Mouse (Mus musculus) midbrain, embryonic 14.5 days (tissue): ENCODE measurements at regions not wholly inside any gene's neighbourhood (a gene's known extent, or its start where the extent isn't known, plus 50 kb on each side); places are given as distances from the start of the nearest gene placed in this dataset.

ENCODE experiments used
- ATAC-seq: fragments of 200-750 bp; cut with Nextera tagmentation; 2 replicates; pipeline ENCODE4 v1.8.0; 2017; ENCODE audit warnings: moderate number of reproducible peaks, moderate library complexity; ENCODE audit not compliant: low FRiP score, low TSS enrichment
- DNase-seq: peaks from one replicate; pipeline ENCODE4 v3.0.0-alpha.2; 2015
- H3K27ac ChIP-seq: fragments of 300-500 bp; sonication (generic); replicated peaks from 2 replicates; pipeline ENCODE4 v1.5.1; 2014; ENCODE audit warnings: mild to moderate bottlenecking, low read depth, low read length, moderate library complexity
- H3K27me3 ChIP-seq: fragments of 300-500 bp; sonication (generic); 2 replicates; pipeline ENCODE4 v1.6.1; 2014; ENCODE audit warnings: low read length, control low read depth, mixed read lengths; ENCODE audit not compliant: control insufficient read depth, insufficient read depth
- H3K36me3 ChIP-seq: fragments of 300-500 bp; sonication (generic); 2 replicates; pipeline ENCODE4 v1.6.1; 2014; ENCODE audit warnings: low read length, control low read depth; ENCODE audit not compliant: control insufficient read depth, insufficient read depth
- H3K4me1 ChIP-seq: fragments of 300-500 bp; sonication (generic); 2 replicates; pipeline ENCODE4 v1.6.1; 2014; ENCODE audit warnings: mild to moderate bottlenecking, antibody characterized with exemption, low read length, control low read depth; ENCODE audit not compliant: control insufficient read depth, insufficient read depth
- H3K4me2 ChIP-seq: fragments of 300-500 bp; sonication (generic); 2 replicates; pipeline ENCODE4 v1.6.1; 2014; ENCODE audit warnings: mild to moderate bottlenecking, low read length, moderate library complexity
- H3K4me3 ChIP-seq: fragments of 300-500 bp; sonication (generic); replicated peaks from 2 replicates; pipeline ENCODE4 v1.5.1; 2014; ENCODE audit warnings: low read depth, low read length
- H3K9ac ChIP-seq: fragments of 300-500 bp; sonication (generic); replicated peaks from 2 replicates; pipeline ENCODE4 v1.6.1; 2014; ENCODE audit warnings: mild to moderate bottlenecking, low read length, moderate library complexity
- H3K9me3 ChIP-seq: fragments of 300-500 bp; sonication (generic); 2 replicates; pipeline ENCODE4 v1.6.1; 2016; ENCODE audit warnings: low read length, control low read depth, mixed read lengths; ENCODE audit not compliant: control insufficient read depth
- WGBS: fragments of 180-500 bp; shearing (Covaris S2); extraction: QIAGEN DNeasy Blood & Tissue Kit; methylation state at CpG from one replicate; pipeline ENCODE4 v1.1.7; 2014; 5-methylcytosine and 5-hydroxymethylcytosine counted together

DNA sequence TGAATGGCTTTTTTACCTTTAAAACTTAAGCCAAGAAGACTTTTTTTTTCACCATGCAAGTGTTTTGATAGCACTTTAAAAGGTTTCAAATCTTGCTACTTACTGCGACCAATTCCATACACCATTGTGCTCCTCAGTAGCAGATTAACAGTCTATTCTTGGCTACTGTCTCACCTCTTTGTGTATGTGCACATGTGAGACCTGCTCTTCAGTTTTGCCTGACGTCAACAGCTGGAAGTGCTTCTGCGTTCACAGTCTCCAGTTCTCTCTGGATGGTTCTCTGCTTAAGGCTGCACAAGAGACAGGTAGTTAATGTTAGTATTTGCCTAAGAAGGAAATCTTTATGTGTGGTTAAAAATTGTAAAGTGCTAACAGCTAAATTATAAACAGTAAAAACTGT, 282.1 kb downstream of the Sim1 start:
- H3K27ac ChIP-seq: no peak overlapping the region
- no peaks in the 10 kb centered on the region for H3K4me1 ChIP-seq
- H3K27me3 ChIP-seq: no peaks in the 10 kb centered on the region
- no peak overlapping the region for H3K4me2 ChIP-seq
- no peaks in the 10 kb centered on the region for H3K9me3 ChIP-seq
- no peak overlapping the region for H3K9ac ChIP-seq
- no peaks in the 10 kb centered on the region for H3K36me3 ChIP-seq
- H3K4me3 ChIP-seq: no peak overlapping the region
- DNase-seq: no peak
- ATAC-seq: no peak
- 59% methylated on average over 3 of the region's 3 CpGs for WGBS

DNA sequence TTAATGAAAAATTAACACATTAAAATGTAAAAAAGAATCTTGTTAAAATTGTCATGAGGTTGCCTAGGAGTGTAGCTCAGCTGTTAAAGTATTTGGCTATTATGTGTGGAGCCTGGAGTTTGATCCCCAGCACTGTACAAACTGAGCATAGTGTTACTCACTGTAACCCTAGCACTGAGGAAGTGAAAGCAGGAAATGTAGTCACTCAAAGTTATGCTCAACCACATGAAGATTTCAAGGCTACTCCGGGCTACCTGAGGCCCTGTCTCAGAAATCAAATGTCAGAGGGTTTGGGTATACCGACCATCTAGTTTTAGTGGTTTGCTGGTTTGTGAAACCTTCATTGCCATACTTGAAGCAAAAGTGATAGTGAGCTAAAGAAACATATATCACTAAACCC, 287.2 kb downstream of the Sim1 start:
- DNase-seq: no peak
- no peak for ATAC-seq
- Histone ChIP-seq H3K4me3 (no peak overlapping the region), H3K27me3 (no peaks in the 10 kb centered on the region), H3K4me2 (no peak overlapping the region), H3K36me3 (no peaks in the 10 kb centered on the region), H3K27ac (no peak overlapping the region), H3K4me1 (no peaks in the 10 kb centered on the region), H3K9ac (no peak overlapping the region), H3K9me3 (no peaks in the 10 kb centered on the region)
- WGBS: 96% methylated on average over 2 of the region's 2 CpGs

DNA sequence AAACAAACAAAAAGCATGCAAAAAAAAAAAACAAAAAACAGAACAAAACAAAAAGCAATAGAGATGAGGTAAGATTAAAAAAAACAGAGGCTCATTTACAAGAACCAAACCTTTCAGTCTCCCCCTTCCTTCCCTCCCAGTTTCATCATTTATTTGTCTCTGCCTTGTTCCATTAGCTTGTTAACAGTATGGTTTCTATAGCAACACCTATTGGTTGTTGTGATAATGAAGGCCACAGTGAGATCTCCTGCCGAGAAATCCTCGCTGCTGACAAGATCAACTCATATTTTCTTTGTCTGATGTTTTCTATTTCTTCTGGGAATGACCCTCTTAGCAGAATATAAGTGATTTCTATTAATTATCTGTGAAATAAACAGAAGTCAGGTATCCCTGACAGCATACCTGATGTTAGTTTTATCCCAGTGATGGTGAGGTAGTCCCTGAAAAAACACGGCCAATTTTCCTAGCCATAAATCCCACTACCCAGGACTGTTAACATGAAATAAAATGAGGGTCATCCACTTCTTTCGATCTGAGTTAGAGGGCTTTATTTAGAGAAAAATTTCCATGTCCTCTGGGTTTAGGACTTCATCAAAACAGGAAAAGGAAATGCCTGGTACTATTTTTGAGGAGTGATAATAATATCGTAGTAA, 288.9 kb upstream of the Gm49339 start:
- peak; percentile 66 for DNase-seq
- Histone ChIP-seq H3K9me3 (no peaks in the 10 kb centered on the region), H3K27me3 (no peaks in the 10 kb centered on the region), H3K9ac (no peak overlapping the region; the same call in 1 of the 2 replicates), H3K4me1 (0 out of 2 replicates have a peak, but pooled peaks cover 4% of the 10 kb centered on the region), H3K4me2 (peak overlapping the region; percentile 23), H3K4me3 (no peak overlapping the region), H3K27ac (0 out of 2 replicates have a peak overlapping the region, but pooled peaks have one; percentile 27), H3K36me3 (no peaks in the 10 kb centered on the region)
- ATAC-seq: no peak
- 38% methylated on average over 5 of the region's 5 CpGs for WGBS

DNA sequence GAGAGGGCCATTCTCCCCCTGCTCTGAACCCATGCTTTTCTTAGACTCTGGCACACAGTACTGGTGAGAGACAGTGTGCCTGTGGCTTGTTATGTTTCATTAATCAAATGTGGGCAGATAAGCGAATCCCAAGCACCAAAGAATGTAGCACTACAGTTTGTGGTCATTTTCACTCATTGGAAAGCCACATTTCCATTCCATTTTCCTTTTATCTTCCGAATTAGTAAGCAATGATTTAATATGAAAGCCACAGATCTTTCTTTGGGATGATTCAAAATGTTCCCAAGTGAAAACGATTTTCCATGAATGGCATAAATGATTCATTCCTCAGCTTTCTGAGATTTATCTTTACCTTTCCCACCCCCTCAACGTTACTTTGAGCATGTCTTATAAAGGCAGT, 260.9 kb upstream of the Gm49339 start:
- Histone ChIP-seq H3K27me3 (no peaks in the 10 kb centered on the region), H3K9ac (no peak overlapping the region), H3K4me1 (no peaks in the 10 kb centered on the region), H3K27ac (no peak overlapping the region), H3K9me3 (no peaks in the 10 kb centered on the region), H3K4me3 (no peak overlapping the region), H3K4me2 (no peak overlapping the region), H3K36me3 (no peaks in the 10 kb centered on the region)
- DNase-seq (no peak), ATAC-seq (no peak)
- WGBS: 79% methylated on average over 4 of the region's 4 CpGs

DNA sequence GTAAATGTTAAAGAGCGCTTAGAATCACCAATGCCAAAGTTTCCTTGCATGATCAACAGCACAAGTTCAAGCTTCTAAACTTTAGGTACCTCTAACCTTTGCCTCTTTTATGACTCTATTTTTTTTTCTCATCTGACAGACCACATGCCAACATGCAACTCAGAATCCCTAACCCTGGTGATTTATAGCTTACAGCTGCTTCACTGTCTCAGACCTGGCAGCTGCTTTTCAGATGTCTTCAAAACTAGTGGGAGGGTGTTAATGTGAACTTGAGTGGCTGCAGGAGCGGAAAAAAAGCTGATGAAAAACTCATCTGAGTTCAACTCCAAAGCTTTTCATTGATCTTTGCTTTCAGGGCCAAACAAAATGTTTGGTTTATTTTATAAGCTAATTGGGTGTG, 246.8 kb upstream of the Gm49339 start:
- Histone ChIP-seq H3K9me3 (no peaks in the 10 kb centered on the region), H3K4me2 (no peak overlapping the region), H3K27me3 (no peaks in the 10 kb centered on the region), H3K4me3 (no peak overlapping the region), H3K27ac (no peak overlapping the region), H3K9ac (no peak overlapping the region), H3K4me1 (no peaks in the 10 kb centered on the region; the same call in 1 of the 2 replicates), H3K36me3 (no peaks in the 10 kb centered on the region)
- no peak for DNase-seq
- WGBS: 94% methylated on average over 2 of the region's 2 CpGs
- no peak for ATAC-seq

DNA sequence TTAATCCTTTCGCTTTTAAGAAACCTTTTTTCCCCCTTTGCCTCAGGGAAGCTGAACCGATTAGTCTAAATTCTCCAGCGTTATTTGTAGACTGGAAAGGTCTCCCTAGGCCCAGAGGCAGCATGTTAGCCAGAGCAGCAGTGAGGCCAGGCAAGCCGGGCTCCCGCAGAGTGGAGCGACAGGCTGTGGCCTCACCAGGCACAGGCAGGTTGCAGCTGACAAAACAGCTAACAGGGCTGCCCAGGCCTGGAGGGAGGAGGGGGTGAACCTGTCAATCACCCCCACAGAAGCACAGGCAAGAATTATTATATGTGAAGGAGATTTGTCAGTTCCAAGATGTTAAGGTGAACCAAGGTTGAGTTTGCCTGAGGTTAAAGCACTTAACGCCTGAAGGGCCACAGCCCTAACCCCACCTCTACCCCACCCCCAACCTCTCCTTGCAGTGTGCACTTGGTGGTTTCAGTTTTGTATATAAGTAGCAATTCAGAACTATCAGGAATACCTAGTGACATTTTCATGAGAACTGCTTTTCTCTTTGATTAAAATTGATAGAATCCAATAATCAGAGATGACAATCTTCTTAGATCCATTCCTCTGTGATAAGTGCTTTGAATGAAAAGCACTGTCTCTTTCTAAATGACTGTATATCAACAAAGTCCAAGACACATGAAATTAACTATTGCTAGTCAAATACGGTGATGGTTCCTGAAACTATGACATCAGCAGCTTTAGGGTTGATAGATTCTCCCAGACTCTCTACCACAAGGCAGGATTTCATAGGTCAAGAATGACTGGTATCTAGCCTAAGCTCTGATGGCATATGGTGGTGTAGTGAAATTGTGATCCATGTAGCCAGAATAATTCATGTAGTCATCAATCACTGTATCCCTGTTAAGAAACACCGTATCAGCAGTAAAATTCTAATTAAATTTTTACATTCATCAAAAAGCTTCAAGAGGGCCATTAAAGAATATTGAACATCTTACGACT, 244.5 kb upstream of the Gm49339 start:
- Histone ChIP-seq H3K27ac (no peak overlapping the region), H3K27me3 (no peaks in the 10 kb centered on the region), H3K4me3 (no peak overlapping the region), H3K36me3 (no peaks in the 10 kb centered on the region), H3K4me2 (no peak overlapping the region), H3K9ac (no peak overlapping the region), H3K9me3 (no peaks in the 10 kb centered on the region), H3K4me1 (no peaks in the 10 kb centered on the region; the same call in 1 of the 2 replicates)
- DNase-seq: peak; percentile 71
- peak; percentile 90 for ATAC-seq
- WGBS: 29% methylated on average over 10 of the region's 10 CpGs

DNA sequence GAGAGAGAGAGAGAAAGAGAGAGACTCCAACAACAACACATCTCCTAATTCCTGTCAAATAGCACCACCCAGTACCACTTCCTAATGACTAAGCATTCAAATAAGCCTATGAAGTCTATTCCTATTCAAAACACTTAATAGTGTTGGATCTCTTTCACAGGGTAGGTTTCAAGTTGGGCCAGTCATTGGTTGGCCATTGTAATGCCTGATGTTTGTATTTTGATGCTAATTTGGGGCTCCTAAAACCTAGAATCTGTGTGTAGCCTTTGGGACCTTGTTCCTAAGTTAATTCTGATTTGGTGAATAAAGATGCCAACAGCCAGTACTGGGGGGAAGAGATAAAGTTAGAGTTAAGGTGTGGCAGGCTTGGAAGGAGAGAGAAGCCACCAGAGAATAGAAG, 242.3 kb upstream of the Gm49339 start:
- Histone ChIP-seq H3K4me2 (no peak overlapping the region), H3K9ac (no peak overlapping the region), H3K27ac (no peak overlapping the region), H3K27me3 (no peaks in the 10 kb centered on the region), H3K4me1 (no peaks in the 10 kb centered on the region; the same call in 1 of the 2 replicates), H3K9me3 (no peaks in the 10 kb centered on the region), H3K4me3 (no peak overlapping the region), H3K36me3 (no peaks in the 10 kb centered on the region)
- DNase-seq (no peak), ATAC-seq (no peak)

DNA sequence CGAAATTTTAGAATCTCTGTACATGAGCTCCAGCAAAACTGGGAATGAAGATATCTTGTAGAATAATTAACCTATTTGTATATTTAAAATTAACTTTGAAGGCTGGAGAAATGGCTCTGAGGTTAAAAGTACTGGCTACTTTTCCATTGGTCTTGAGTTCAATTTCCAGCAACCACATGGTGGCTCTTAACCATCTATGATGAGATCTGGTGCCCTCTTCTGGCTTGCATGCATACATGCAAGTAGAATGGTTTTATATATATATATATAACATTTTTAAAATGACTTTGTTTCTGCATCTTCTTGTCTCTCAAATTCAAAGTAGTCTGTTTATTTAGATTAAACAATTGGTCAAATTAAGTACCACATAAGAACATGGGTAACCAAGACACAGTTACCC, 227.0 kb upstream of the Gm49339 start:
- no peak overlapping the region for H3K4me2 ChIP-seq
- H3K27ac ChIP-seq: no peak overlapping the region
- H3K9ac ChIP-seq: no peak overlapping the region
- DNase-seq: no peak
- H3K4me3 ChIP-seq: no peak overlapping the region
- H3K27me3 ChIP-seq: peaks cover 6% of the 10 kb centered on the region; the same call in 1 of the 2 replicates
- H3K9me3 ChIP-seq: no peaks in the 10 kb centered on the region
- ATAC-seq: no peak
- 0 out of 2 replicates have a peak, but pooled peaks cover 8% of the 10 kb centered on the region for H3K4me1 ChIP-seq
- H3K36me3 ChIP-seq: no peaks in the 10 kb centered on the region
- WGBS: 96% methylated on average over 1 of the region's 1 CpGs
